Mouse (Mus musculus) mammary gland, adult 2 months (tissue): ENCODE data around the gene Nxpe5. TPM values are rescaled to one million over a fixed set of nuclear protein-coding genes. Genes with fewer than 3 reads are reported as not detected.

ENCODE experiments used
- polyA plus RNA-seq: library from polyadenylated mRNA; depleted of rRNA; stranded (reverse); fragments of >200 nt; gene quantifications from 2 replicates; pipeline ENCODE4 v1.2.3, GENCODE M21; 2012; ENCODE audit warnings: low replicate concordance; rRNA removed

Nxpe5 gene
- polyA plus RNA-seq: 2.6 and 4.4 TPM in 2 replicates

DNA sequence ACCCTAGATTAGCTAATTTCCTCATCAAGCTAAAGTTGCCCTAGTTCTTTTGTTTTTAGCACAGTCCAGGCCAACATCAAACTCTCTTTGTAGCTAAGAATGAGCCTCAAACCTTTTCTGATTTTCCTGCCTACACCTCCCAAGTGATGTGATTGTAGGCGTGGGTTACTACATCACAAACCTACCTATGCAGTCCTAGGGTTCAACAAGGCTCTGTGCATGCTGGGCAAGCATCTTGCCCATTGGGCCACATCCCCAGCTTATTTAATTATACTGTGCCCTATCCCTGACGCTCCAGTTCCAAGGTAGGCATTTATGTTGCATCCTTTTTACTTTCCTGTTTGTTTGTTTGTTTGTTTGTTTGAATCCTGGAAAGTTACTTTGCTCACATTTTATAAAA is at the start of gene Nxpe5:
Gene Nxpe5, plus strand, starts transcription at position 199 of the 400 bp plus-strand sequence.

DNA sequence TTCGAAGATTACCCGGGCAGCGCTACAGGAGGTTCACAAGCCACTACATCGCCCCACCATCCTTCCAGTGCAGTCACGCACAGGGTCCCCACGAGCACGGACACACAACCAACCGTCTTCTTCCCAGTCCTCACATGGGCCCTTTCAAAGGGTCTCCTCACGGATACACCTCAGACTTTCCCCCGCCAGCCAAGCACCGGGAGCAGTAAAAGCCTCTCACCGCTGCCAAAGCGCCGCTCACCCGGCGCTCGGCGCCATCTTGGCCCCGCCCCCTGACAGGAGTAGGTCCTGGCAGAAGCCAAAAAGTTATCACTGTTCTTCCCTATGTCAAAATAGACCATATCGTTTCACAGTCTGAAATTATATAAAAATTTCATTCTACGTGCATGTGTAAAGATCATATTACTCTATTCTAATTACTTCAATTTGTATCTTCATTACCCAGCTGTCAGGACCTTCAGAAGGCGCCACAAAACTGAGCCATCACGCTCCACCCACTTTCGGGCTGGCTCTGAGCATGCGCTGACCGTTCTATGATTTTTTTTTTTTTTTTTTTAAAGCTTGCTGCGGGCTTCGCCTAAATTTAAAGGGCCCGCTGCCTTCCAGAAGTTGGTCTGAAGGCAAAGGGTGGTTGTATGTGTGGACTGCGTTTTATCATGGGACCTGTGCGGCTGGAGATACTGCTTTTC is 38.6 kb upstream of the Nxpe5 start, which contains the start of the genes Taf6 and Cnpy4:
Gene Taf6, minus strand, starts transcription at position 502 of the 689 bp plus-strand sequence.
Gene Cnpy4, plus strand, starts transcription at position 536 of the 689 bp plus-strand sequence.

DNA sequence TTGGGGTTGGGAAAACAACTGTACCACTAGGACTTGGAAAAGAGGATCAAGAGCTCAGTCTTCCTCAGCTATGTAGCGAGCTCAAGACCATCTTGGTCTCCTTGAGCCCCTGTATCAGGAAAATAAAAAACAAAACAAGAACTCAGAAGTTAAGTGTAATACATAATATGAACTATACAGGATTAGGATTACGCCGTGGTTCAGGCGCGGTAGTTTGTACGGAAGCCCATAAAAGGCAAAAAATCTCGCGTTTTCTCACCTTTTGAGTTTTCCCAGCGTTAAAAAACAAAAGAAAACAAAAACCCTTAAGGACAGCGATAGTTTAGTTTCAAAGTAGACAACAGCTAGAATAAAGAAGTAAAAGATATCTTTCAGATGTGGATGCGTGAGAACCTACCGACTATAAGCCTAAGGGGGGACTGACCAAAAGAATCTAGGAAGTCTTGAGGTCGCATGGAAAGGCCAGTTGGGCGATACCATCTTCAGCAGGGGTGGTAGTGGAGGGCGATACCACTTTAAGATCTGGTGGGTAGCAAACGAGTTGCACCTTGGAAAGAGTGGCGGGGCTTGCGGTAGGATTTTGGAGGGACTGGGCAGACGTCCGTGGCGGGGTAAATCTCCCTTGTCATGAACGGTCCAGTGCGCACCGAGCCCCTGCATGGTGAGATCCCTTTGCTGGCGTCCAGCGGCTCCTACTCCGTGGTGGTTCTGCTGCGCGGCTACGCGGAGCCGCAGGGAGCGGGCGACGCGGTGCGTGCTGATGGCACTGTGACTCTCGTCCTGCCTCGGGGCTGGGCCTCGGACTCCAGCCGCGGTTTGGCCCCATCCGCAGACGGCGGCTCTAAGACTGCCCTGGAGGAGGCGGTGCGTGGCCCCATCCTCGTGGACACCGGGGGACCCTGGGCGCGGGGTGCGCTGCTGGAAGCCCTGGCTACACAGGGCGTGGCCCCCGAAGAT is 31.6 kb upstream of the Nxpe5 start, which contains the start of gene Mblac1:
Gene Mblac1, plus strand, starts transcription at position 544 of the 957 bp plus-strand sequence.

DNA sequence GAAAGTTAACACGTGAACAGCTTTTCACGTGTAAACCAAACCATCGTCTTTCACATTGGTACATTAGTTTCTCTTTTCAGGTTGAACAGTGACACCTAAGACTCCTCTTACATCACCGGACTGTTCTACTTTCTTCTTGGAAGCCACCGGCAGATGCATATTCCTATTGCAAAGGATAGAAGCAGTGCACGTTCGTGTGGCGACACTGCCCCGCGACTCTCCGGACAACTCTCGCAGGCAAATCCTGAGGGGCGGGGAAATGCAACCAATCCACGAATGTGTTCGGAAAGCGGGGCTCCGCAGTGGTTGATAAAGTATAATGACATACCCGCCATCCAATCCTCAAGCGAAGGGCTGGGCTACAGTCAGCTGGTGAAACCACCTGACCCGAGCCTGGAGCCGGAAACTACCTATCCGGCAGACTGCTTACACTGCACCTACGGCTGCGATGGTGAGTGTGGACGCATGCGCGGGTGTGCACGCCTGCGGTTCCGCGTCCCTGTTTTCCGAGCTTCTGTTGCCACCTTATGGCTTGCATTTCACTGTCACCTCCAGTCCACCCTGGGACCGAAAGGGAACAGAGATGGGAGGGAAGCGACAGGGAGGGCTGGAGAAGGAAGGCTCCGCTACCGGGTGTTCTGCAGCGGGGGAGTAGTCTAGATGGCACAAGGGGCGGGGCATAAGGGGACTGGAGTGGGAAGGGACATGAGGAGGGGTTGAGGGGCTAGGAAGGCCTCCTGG is 29.8 kb downstream of the Nxpe5 start, which contains the start of gene Lamtor4:
Gene Lamtor4, plus strand, starts transcription at position 130 of the 741 bp plus-strand sequence.

DNA sequence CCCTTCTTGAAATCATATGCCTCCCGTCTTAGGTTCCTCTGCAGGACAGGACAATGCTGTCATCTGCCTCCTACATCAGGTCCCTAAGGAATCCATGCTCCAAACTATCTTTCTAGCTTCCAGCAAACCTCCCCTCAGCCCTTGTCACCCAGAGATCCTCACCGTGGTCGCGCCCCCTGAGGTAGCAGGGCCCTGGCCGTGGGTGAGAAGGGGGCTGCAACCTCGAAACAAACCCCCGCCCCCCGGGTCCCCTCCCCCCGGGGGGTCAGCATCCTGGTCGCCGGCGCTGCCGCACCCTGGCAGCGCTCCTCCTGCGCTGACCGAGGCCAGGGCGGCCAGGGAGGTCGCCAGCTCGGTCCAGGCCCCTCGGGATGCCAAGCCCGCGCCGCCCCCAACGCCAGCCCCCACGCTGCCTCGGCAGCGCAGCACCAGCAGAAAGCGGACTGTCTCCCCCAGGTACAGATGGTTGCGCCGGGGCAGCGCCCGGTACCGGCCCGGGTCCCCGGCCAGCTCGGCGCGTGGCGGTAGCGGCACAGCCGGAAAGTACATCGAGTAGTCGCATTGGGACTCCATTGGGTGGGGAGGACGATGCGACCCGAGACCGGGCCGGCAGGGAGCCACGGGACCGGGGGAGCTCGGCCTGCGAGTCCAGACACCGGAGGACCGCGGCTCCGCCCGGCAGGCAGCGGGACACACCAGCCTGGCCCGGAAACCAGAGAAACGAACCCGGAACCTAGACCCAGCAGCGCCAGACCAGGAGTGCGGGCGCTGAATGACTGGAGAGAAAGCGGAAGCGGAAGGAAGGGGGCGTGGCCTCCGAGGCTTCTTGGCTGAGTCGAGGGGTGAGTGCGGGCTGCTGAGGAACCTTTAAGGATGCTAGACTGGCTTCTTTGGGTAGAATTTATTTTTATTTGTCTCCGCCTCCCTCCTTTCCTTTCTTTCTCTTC is 37.8 kb downstream of the Nxpe5 start, which contains the start of gene BC037034:
Gene BC037034, minus strand, starts transcription at position 774 of the 947 bp plus-strand sequence.

DNA sequence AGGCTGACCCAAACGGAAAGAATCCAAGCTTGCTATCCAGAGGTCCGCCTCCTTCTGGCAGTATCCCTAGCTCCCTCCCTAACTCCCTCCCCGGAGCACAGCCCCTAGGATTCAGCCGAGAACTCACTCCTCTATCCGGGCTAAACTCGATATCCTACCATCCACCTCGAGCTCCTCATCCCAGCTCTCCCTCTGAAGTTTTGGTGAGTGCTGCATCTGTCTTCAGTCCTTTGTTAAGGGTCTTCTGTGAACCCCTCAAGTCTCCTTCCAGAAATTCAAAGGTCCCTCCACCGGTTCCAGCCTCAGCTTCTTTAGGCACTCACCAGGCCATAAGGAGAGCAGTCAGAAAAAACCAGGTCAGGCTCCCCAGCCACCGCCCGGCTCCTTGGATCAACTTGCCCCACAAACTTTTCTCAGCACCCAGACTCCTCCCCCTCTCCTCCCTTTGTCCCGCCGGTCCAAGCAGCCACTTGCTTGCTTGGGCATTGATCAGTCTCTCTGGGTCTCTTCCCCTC is 46.8 kb downstream of the Nxpe5 start, which contains the start of gene Gal3st4:
Gene Gal3st4, minus strand, starts transcription at position 432 of the 515 bp plus-strand sequence.

DNA sequence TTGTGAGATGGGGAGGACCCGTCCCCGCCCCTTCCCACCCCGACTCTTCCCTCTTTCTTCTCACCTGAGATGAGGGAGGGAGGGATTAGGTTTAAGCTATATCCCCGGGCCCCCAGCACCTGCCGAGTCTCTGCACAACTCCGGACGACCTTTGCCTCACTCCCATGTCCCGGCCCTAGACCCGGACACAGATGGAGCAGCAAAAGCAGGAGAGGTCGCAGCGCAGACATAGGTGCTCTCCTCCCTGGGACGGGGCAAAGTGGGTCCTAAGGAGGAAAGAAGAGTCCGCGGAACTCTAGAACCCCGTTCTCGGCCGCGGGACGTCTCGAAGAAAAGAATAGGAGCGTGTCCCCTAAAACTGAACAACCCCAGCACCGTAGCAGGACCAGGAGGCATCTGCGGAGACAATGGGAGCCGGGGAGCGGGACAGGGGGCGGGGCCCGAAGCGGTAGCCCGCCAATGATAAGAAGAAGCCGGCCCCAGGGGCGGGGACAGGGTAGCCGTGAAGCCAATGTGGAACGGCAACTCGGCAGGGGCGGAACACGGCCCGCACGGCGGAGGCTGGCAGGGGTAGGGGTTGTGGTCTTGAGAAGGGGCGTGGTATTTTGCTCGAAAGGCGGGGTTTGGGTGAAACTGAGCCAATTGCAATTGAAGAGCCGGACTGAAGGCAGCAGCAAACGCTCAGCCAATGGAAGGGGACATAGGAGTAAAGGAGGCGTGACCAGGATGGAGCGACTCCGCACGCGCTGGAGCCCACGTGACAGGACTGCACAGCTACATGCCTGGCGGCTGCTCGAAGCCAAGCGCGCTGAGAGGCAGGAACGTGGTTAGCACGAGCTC is 54.1 kb downstream of the Nxpe5 start, which contains the start of the genes Gm43720, Gpc2 and Stag3:
Gene Gm43720, minus strand, starts transcription at position 374 of the 840 bp plus-strand sequence.
Gene Gpc2, minus strand, starts transcription at position 421 of the 840 bp plus-strand sequence.
Gene Stag3, plus strand, starts transcription at position 656 of the 840 bp plus-strand sequence.

Other genes starting within 250 kb of the Nxpe5 start
- 0.32 and 2.1 TPM in 2 replicates for gene Azgp1, start 244.4 kb upstream of the Nxpe5 start, polyA plus RNA-seq
- not detected in 2 replicates for gene Smok3a, start 204.6 kb upstream of the Nxpe5 start, polyA plus RNA-seq
- gene Smok3b, start 204.5 kb upstream of the Nxpe5 start, polyA plus RNA-seq: not detected in 2 replicates
- gene Smok3c, start 172.7 kb upstream of the Nxpe5 start, polyA plus RNA-seq: not detected in 2 replicates
- gene Zkscan1, start 140.8 kb upstream of the Nxpe5 start, polyA plus RNA-seq: 2.6 and 6.0 TPM in 2 replicates
- 4.6 and 8.1 TPM in 2 replicates for gene Zscan21, start 109.0 kb upstream of the Nxpe5 start, polyA plus RNA-seq
- gene Zfp113, start 70.2 kb upstream of the Nxpe5 start, polyA plus RNA-seq: 2.3 and 3.0 TPM in 2 replicates
- gene Cops6, start 64.8 kb upstream of the Nxpe5 start, polyA plus RNA-seq: 58.2 and 130 TPM in 2 replicates
- 42.4 and 60.0 TPM in 2 replicates for gene Ap4m1, start 53.9 kb upstream of the Nxpe5 start, polyA plus RNA-seq
- 23.8 and 27.4 TPM in 2 replicates for gene Mcm7, start 53.5 kb upstream of the Nxpe5 start, polyA plus RNA-seq
- 56.7 and 72.9 TPM in 2 replicates for gene Taf6, start 38.4 kb upstream of the Nxpe5 start, polyA plus RNA-seq
- 2.6 and 4.9 TPM in 2 replicates for gene Cnpy4, start 38.4 kb upstream of the Nxpe5 start, polyA plus RNA-seq
- 5.2 and 11.9 TPM in 2 replicates for gene Mblac1, start 31.6 kb upstream of the Nxpe5 start, polyA plus RNA-seq
- gene Lamtor4, start 29.6 kb downstream of the Nxpe5 start, polyA plus RNA-seq: 177 and 194 TPM in 2 replicates
- gene BC037034, start 38.1 kb downstream of the Nxpe5 start, polyA plus RNA-seq: 55.8 and 97.3 TPM in 2 replicates
- gene Gal3st4, start 46.9 kb downstream of the Nxpe5 start, polyA plus RNA-seq: 0.41 and 1.4 TPM in 2 replicates
- 0.04 TPM in 1 of 2 replicates, not detected in the other for gene Gm43720, start 54.1 kb downstream of the Nxpe5 start, polyA plus RNA-seq
- 4.2 and 7.0 TPM in 2 replicates for gene Gpc2, start 54.1 kb downstream of the Nxpe5 start, polyA plus RNA-seq
- gene Stag3, start 54.3 kb downstream of the Nxpe5 start, polyA plus RNA-seq: 0.38 and 0.56 TPM in 2 replicates
- 1.3 and 1.4 TPM in 2 replicates for gene Pvrig, start 116.1 kb downstream of the Nxpe5 start, polyA plus RNA-seq
- gene Zfp157, start 215.6 kb downstream of the Nxpe5 start, polyA plus RNA-seq: 2.8 and 4.3 TPM in 2 replicates